Mouse (Mus musculus): Measurements from ENCODE around the gene Ppih.

GRCm38 (mm10) chr4:119284861-119285260 lies 35.5 kb downstream of the Ppih start:
- TF ChIP-seq POLR2A (IDR thresholded peaks at IDR 0.05; ENCODE audit: control insufficient read depth, extremely low read depth, insufficient read depth, low read length, poor library complexity), result no peak
- no peak for TF ChIP-seq CTCF (IDR thresholded peaks at IDR 0.05; ENCODE audit: borderline replicate concordance, control insufficient read depth, extremely low read depth, insufficient read depth, low read length, poor library complexity)
